Mouse (Mus musculus) midbrain, embryonic 12.5 days (tissue): ENCODE measurements around the gene Papss2. TPM values are rescaled to one million over a fixed set of nuclear protein-coding genes. Genes with fewer than 3 reads are reported as not detected.
A peak's percentile ranks its signal among the peaks of the same experiment; 100 is the strongest.
"Not testable (repeated sequence)": the region's sequence is repeated elsewhere in the genome, so short reads cannot be mapped to it uniquely, and the experiment has no call there.

Experiments used
- ATAC-seq: fragments of 200-750 bp; cut with Nextera tagmentation; 2 replicates; pipeline ENCODE4 v1.8.0; 2017; ENCODE audit warnings: low read depth, moderate TSS enrichment, moderate library complexity; ENCODE audit not compliant: low FRiP score
- H3K27ac ChIP-seq: fragments of 300-500 bp; sonication (generic); replicated peaks from 2 replicates; pipeline ENCODE4 v1.5.1; 2016; ENCODE audit warnings: mild to moderate bottlenecking
- H3K27me3 ChIP-seq: fragments of 300-500 bp; sonication (generic); 2 replicates; pipeline ENCODE4 v1.6.1; 2016; ENCODE audit warnings: mild to moderate bottlenecking
- H3K36me3 ChIP-seq: fragments of 300-500 bp; sonication (generic); 2 replicates; pipeline ENCODE4 v1.6.1; 2016
- H3K4me1 ChIP-seq: fragments of 300-500 bp; sonication (generic); 2 replicates; pipeline ENCODE4 v1.6.1; 2016
- H3K4me2 ChIP-seq: fragments of 300-500 bp; sonication (generic); replicated peaks from 2 replicates; pipeline ENCODE4 v1.6.1; 2016; ENCODE audit warnings: mild to moderate bottlenecking, moderate library complexity
- H3K4me3 ChIP-seq: fragments of 300-500 bp; sonication (generic); 2 replicates; pipeline ENCODE4 v1.5.1; 2016; ENCODE audit warnings: mild to moderate bottlenecking
- H3K9ac ChIP-seq: fragments of 300-500 bp; sonication (generic); replicated peaks from 2 replicates; pipeline ENCODE4 v1.6.1; 2016; ENCODE audit warnings: mild to moderate bottlenecking, moderate library complexity
- H3K9me3 ChIP-seq: fragments of 300-500 bp; sonication (generic); 2 replicates; pipeline ENCODE4 v1.6.1; 2016; ENCODE audit warnings: mild to moderate bottlenecking
- WGBS: fragments of 180-500 bp; shearing (Covaris S2); methylation state at CpG from one replicate; pipeline ENCODE4 v1.1.7; 2016; 5-methylcytosine and 5-hydroxymethylcytosine counted together
- polyA plus RNA-seq: library from polyadenylated mRNA; unstranded; fragments of >200 nt; fragmentation: Nextera tagmentation; extraction: Ambion mirVana; gene quantifications from 2 replicates; pipeline ENCODE4 v1.2.1, GENCODE M21; 2016

Papss2 gene
- polyA plus RNA-seq, 1 experiment from 2014 or later: 3.6 TPM

DNA sequence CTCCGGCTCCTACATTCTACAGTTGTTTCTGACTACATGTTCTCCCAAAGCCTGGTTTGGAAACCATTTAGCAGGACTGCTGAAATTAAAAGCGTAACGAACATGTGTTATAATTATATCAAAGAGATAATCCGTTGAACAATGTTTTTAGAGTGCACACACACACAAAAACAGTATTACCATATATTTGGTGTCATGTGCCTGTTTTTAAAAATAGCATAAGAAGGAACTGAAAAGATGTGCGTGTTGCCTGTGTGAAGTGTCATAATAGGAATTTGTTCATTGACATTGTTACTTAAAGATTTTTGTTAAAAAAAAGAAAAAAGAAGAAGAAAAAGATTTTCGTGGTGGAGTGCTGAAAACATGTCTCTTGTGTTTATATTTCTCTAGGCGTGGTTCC, 50.3 kb downstream of the Papss2 start:
- Histone ChIP-seq H3K4me3 (no peak overlapping the region), H3K4me1 (peaks cover 12% of the 10 kb centered on the region), H3K9ac (no peak overlapping the region), H3K27me3 (no peaks in the 10 kb centered on the region; the same call in 1 of the 2 replicates), H3K9me3 (0 out of 2 replicates have a peak, but pooled peaks cover 4% of the 10 kb centered on the region), H3K4me2 (no peak overlapping the region), H3K36me3 (no peaks in the 10 kb centered on the region), H3K27ac (no peak overlapping the region)
- WGBS: 89% methylated on average over 7 of the region's 7 CpGs
- no peak for ATAC-seq

DNA sequence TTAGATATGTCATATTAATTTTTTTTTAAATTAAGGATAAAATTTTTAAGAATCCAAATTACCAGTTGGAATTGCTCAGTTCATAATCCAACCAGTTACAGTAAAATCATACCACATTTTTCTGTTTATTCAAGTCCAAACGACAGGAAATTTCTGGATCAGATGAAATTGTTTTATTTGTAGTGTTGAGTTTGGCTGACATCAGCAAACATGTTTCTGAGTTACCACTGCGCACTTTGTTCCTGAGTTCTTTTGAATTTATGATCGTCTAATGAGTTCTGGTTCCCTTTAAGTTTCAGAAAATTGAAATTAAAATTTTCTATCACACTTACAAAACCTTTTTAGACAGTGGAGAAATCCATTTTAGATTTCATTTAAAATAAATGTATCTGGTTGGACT, 50.8 kb downstream of the Papss2 start:
- WGBS: 89% methylated on average over 3 of the region's 3 CpGs

DNA sequence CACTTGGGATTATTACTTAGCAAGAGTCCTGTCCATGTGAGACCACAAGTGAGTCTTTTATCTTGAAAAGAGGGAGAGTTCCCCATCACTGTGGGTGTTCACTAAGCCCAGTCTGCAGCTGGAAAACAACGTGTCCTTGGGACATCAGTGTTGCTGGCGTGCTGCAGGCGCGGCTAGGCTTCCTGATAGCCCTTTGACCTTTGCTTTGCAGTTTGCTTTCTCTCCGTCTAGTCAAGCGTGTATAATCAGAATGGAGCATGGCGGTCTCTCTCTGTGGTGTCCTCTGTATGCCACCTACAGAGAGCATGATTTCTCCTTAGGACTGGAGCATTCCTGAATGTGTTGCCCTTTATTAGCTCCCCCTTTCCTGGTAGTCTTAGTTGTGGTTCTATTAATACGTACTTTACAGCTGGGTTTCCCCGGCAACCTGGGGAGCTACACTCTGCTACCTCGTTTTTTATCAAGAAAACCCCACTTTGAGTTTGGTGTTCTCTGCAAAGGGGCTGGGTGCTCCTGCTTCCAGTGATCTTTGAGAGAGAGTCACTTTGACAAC, 52.5 kb downstream of the Papss2 start:
- H3K27ac ChIP-seq: no peak overlapping the region; the same call in 1 of the 2 replicates

More for the DNA sequence above, 50.8 kb downstream of the Papss2 start:
- no peak for ATAC-seq
- Histone ChIP-seq H3K4me2 (no peak overlapping the region), H3K9ac (no peak overlapping the region), H3K9me3 (0 out of 2 replicates have a peak, but pooled peaks cover 4% of the 10 kb centered on the region), H3K4me1 (peaks cover 12% of the 10 kb centered on the region), H3K4me3 (no peak overlapping the region), H3K27ac (no peak overlapping the region), H3K27me3 (no peaks in the 10 kb centered on the region; the same call in 1 of the 2 replicates), H3K36me3 (no peaks in the 10 kb centered on the region)

GRCm38 (mm10) chr19:32651046-32651445, 55.5 kb downstream of the Papss2 start:
- Histone ChIP-seq H3K27ac (no peak overlapping the region), H3K36me3 (no peaks in the 10 kb centered on the region), H3K4me1 (peaks cover 9% of the 10 kb centered on the region), H3K9ac (no peak overlapping the region), H3K9me3 (no peaks in the 10 kb centered on the region), H3K4me2 (no peak overlapping the region), H3K27me3 (no peaks in the 10 kb centered on the region), H3K4me3 (no peak overlapping the region)
- no peak for ATAC-seq
- 84% methylated on average over 5 of the region's 5 CpGs for WGBS

More for the DNA sequence above, 52.5 kb downstream of the Papss2 start:
- H3K4me1 ChIP-seq: peaks cover 9% of the 10 kb centered on the region
- peak overlapping the region; percentile 5; the same call in 1 of the 2 replicates for H3K4me2 ChIP-seq
- 9% methylated on average over 10 of the region's 10 CpGs for WGBS
- 0 out of 2 replicates have a peak, but pooled peaks cover 4% of the 10 kb centered on the region for H3K9me3 ChIP-seq
- ATAC-seq: peak; percentile 56; the same call in 1 of the 2 replicates
- H3K27me3 ChIP-seq: no peaks in the 10 kb centered on the region; the same call in 1 of the 2 replicates
- H3K9ac ChIP-seq: no peak overlapping the region
- no peaks in the 10 kb centered on the region for H3K36me3 ChIP-seq
- no peak overlapping the region for H3K4me3 ChIP-seq

DNA sequence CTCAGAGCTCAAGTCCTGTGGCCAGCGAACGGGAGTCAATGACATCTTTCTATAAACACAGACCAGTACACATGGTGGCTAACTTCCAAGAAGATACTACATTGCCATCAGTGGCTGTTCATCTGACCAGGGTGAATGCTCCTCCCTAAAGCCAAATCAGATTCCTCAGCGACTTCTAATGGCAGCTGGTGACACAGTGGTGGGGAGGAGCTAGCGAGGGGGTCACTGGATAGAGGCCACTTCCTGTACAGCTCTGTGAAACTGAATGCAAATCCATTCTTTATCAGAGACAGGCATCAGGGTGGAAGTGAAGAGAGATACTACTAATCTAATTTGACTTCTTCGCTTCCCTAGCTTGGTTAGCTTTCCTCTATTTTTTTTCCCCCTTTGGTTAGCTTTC, 57.5 kb downstream of the Papss2 start:
- Histone ChIP-seq H3K9me3 (no peaks in the 10 kb centered on the region), H3K27me3 (no peaks in the 10 kb centered on the region), H3K27ac (no peak overlapping the region), H3K4me1 (peaks cover 5% of the 10 kb centered on the region), H3K9ac (no peak overlapping the region), H3K4me2 (no peak overlapping the region), H3K4me3 (no peak overlapping the region), H3K36me3 (no peaks in the 10 kb centered on the region)
- WGBS: 86% methylated on average over 5 of the region's 5 CpGs
- no peak for ATAC-seq

DNA sequence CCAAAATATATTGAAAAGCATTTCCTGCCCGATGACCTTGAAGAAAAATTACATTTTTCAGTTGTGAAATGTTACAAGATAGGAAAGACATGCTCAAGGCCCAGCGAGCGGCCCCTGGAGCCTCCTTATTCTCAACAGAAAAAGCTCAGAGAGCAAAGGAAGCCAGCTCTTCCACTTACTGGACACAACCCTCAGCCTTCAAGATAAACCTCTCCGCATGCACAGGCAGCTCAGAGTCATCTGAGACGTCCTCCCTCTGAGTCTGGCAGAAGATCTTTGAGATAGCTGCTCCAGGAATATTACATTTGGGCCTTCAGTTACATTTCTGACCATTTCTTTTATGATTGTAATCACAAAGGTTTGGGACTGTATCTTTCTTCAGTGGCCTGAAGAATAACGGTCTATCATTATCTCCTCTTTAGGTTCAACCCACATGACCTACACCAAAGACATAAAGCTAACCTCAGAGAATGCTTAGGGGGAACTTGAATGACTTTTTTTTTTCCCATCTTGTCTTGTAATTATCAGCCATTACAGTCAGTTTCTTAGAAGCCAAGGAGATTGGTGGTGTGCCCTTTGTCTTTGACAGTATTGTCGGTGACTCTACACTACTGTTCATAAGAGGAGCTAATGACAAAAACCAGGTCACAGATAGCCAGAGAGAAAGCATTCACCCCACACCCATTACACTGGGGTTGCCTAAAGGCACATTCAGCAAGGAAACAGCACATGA, 58.2 kb downstream of the Papss2 start:
- ATAC-seq: no peak
- no peaks in the 10 kb centered on the region for H3K4me1 ChIP-seq
- H3K4me3 ChIP-seq: no peak overlapping the region
- no peaks in the 10 kb centered on the region for H3K36me3 ChIP-seq
- H3K9me3 ChIP-seq: no peaks in the 10 kb centered on the region
- no peaks in the 10 kb centered on the region for H3K27me3 ChIP-seq
- WGBS: 94% methylated on average over 7 of the region's 7 CpGs
- H3K4me2 ChIP-seq: no peak overlapping the region
- H3K9ac ChIP-seq: no peak overlapping the region
- no peak overlapping the region for H3K27ac ChIP-seq

DNA sequence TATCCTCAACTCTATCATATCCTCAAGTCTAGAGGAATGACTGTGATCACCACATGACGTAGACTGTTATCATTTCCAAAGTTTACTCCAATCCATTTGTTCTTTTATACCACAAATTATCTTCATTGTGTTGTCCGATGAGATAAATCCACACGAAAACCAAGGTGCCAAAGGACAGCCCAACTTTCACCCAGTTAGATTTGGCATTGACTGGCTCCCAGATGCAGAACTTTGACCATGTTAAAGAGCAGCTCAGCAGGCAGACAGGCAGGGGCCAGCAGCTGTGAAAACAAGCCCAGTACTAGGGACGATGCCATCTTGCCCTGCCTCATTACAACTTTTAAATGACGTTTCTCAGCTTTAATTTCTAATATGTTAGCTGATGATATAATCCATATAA, 63.8 kb downstream of the Papss2 start:
- Histone ChIP-seq H3K27me3 (no peaks in the 10 kb centered on the region), H3K4me2 (no peak overlapping the region), H3K36me3 (0 out of 2 replicates have a peak, but pooled peaks cover 6% of the 10 kb centered on the region), H3K9me3 (no peaks in the 10 kb centered on the region), H3K27ac (no peak overlapping the region), H3K4me1 (no peaks in the 10 kb centered on the region), H3K4me3 (no peak overlapping the region), H3K9ac (no peak overlapping the region)
- WGBS: 78% methylated on average over 5 of the region's 5 CpGs
- ATAC-seq: no peak

DNA sequence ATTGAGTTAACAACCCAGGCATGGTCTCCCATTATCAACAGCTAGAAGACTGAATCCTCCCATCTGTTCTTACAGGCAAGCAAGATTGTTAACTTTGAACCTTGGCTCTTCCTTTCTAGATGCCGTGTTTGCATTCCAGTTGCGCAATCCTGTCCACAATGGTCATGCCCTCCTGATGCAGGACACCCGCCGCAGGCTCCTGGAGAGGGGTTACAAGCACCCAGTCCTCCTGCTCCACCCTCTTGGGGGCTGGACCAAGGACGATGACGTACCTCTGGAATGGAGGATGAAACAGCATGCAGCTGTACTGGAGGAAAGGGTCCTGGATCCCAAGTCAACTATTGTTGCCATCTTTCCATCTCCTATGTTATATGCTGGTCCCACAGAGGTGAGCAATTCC, 67.3 kb downstream of the Papss2 start:
- 92% methylated on average over 6 of the region's 6 CpGs for WGBS
- H3K4me2 ChIP-seq: no peak overlapping the region
- H3K27me3 ChIP-seq: no peaks in the 10 kb centered on the region
- no peaks in the 10 kb centered on the region for H3K4me1 ChIP-seq
- no peak overlapping the region for H3K27ac ChIP-seq
- no peak for ATAC-seq
- H3K9ac ChIP-seq: no peak overlapping the region
- 0 out of 2 replicates have a peak, but pooled peaks cover 6% of the 10 kb centered on the region for H3K36me3 ChIP-seq
- no peak overlapping the region for H3K4me3 ChIP-seq
- H3K9me3 ChIP-seq: no peaks in the 10 kb centered on the region

DNA sequence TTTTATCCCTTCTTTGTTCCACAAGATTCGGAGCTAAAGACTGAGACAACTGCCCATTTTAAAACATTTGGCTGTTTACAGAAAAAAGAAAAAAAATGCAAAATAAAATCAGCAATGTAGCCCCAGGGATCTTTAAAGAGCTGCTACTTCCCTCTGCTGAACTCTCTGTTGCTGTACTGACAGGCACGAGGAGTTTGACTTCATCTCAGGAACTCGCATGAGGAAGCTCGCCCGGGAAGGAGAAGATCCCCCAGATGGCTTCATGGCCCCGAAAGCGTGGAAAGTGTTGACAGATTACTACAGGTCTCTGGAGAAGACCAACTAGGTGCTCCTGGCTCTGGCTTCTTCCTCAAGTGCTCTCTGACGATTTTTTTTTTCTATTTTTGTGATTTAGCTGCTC, 69.7 kb downstream of the Papss2 start:
- Histone ChIP-seq H3K27ac (no peak overlapping the region), H3K27me3 (no peaks in the 10 kb centered on the region), H3K4me2 (no peak overlapping the region), H3K4me3 (no peak overlapping the region), H3K9ac (no peak overlapping the region), H3K9me3 (no peaks in the 10 kb centered on the region), H3K4me1 (no peaks in the 10 kb centered on the region), H3K36me3 (0 out of 2 replicates have a peak, but pooled peaks cover 10% of the 10 kb centered on the region)
- 89% methylated on average over 8 of the region's 8 CpGs for WGBS
- ATAC-seq: no peak

DNA sequence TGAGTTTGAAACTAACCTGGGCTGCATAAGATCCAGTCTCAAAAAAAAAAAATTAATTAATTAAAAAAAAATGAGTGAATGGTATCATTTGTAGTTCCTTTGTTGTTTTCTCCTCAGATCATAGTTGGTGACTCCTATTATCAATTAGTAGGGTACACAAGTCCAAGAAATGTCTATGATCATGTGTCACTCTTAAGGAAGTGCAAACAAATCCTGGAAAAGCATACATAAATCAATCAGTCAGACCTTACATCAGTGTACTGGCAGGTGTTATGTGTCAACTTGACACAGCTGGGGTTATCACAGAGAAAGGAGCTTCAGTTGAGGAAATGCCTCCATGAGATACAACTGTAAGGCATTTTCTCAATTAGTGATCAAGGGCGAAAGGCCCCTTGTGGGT, 72.2 kb downstream of the Papss2 start:
- 90% methylated on average over 1 of the region's 1 CpGs for WGBS
- H3K27me3 ChIP-seq, H3K4me1 ChIP-seq, H3K36me3 ChIP-seq, H3K4me2 ChIP-seq, ATAC-seq, H3K9me3 ChIP-seq, H3K4me3 ChIP-seq, H3K9ac ChIP-seq, H3K27ac ChIP-seq: not testable (repeated sequence)

DNA sequence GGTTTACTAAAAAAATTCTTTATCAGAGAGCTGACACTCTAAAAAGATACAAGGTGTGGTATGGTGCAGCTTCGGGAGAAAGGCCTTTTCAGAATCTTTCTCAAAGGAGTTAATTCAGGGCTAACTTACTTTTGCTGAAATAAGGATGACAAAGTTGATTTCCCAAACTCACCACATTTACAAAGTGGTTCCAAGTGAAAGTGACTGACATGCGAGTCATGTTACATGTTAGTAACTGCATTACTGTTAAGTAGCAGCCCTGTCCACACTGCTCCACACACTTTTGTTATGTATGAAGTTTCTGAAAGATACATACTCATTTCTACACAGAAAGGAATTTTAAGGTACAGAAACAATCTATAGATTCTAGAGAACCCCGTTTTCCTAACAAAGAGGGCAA, 80.2 kb downstream of the Papss2 start:
- Histone ChIP-seq H3K4me1 (no peaks in the 10 kb centered on the region), H3K9ac (no peak overlapping the region), H3K9me3 (no peaks in the 10 kb centered on the region), H3K4me3 (no peak overlapping the region), H3K4me2 (no peak overlapping the region), H3K36me3 (peaks cover 45% of the 10 kb centered on the region), H3K27me3 (no peaks in the 10 kb centered on the region), H3K27ac (no peak overlapping the region)
- no peak for ATAC-seq
- 93% methylated on average over 3 of the region's 3 CpGs for WGBS

GRCm38 (mm10) chr19:32680894-32681293, 85.3 kb downstream of the Papss2 start:
- Histone ChIP-seq H3K9me3 (no peaks in the 10 kb centered on the region), H3K9ac (no peak overlapping the region), H3K36me3 (peaks cover 45% of the 10 kb centered on the region), H3K4me3 (no peak overlapping the region), H3K27ac (no peak overlapping the region), H3K4me2 (no peak overlapping the region), H3K4me1 (no peaks in the 10 kb centered on the region), H3K27me3 (no peaks in the 10 kb centered on the region)
- no peak for ATAC-seq
- WGBS: 96% methylated on average over 2 of the region's 2 CpGs
